Mouse (Mus musculus) thymus, adult 2 months (tissue): ENCODE measurements at regions not wholly inside any gene's neighbourhood (a gene's known extent, or its start where the extent isn't known, plus 50 kb on each side); places are given as distances from the start of the nearest gene placed in this dataset.

Source experiments
- DNase-seq: peaks from one replicate; pipeline ENCODE4 v3.0.0; 2021
- H3K27ac ChIP-seq: fragments of 200-500 bp; 2 replicates; pipeline ENCODE4 v1.5.1; 2012; ENCODE audit warnings: low read length, control low read depth; ENCODE audit not compliant: control insufficient read depth, insufficient read depth
- H3K27me3 ChIP-seq: fragments of 200-500 bp; 2 replicates; pipeline ENCODE4 v1.6.1; 2012; ENCODE audit warnings: mild to moderate bottlenecking, low read length, moderate library complexity, mixed read lengths; ENCODE audit not compliant: control insufficient read depth, insufficient read depth
- H3K36me3 ChIP-seq: fragments of 200-500 bp; 2 replicates; pipeline ENCODE4 v1.6.1; 2012; ENCODE audit warnings: mild to moderate bottlenecking, low read length, moderate library complexity; ENCODE audit not compliant: control insufficient read depth, insufficient read depth
- H3K4me1 ChIP-seq: fragments of 200-500 bp; replicated peaks from 2 replicates; pipeline ENCODE4 v1.6.1; 2012; ENCODE audit warnings: low read length; ENCODE audit not compliant: control insufficient read depth, insufficient read depth
- H3K4me3 ChIP-seq: fragments of 200-500 bp; 2 replicates; pipeline ENCODE4 v1.5.1; 2012; ENCODE audit warnings: mild to moderate bottlenecking, low read length, control low read depth, moderate library complexity; ENCODE audit not compliant: control insufficient read depth, insufficient read depth
- CTCF ChIP-seq: fragments of 200-500 bp; IDR thresholded peaks from 2 replicates; pipeline ENCODE4 v1.5.1; 2012; ENCODE audit warnings: mild to moderate bottlenecking, control low read depth, low read length, moderate library complexity, borderline replicate concordance; ENCODE audit not compliant: control insufficient read depth, poor library complexity, insufficient read depth; ENCODE audit errors: extremely low read depth
- POLR2A ChIP-seq: fragments of 200-500 bp; IDR thresholded peaks from 2 replicates; pipeline ENCODE4 v1.6.1; 2012; ENCODE audit warnings: mild to moderate bottlenecking, low read length, control low read depth, moderate library complexity; ENCODE audit not compliant: control insufficient read depth, poor library complexity, insufficient read depth; ENCODE audit errors: extremely low read depth
- WGBS: fragments of 180-500 bp; shearing (Covaris S2); methylation state at CpG from one replicate; pipeline ENCODE4 v1.1.7; 2018; 5-methylcytosine and 5-hydroxymethylcytosine counted together

DNA sequence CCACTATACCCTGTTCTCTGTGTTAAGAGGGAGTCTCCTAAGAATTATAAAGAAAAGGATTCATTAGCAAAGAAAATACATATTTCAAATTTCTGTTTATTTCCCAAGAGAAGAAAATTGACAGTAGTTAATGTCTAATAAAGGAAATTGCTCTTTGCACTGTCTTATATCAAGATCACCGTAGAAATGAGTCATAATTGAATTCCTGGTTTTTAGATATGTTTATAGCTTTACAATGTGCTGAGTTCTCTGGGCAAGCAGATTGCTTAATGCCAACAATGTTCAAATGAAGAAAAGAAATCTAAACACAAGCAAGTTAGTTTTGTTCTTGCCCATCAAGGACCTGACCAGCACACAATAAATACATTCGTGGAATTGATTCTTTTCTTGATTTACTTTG, 350.1 kb upstream of the Cited2 start:
- DNase-seq, result no peak
- Histone ChIP-seq H3K36me3 (no peaks in the 10 kb centered on the region), H3K4me1 (no peaks in the 10 kb centered on the region), H3K4me3 (no peak overlapping the region), H3K27me3 (no peaks in the 10 kb centered on the region), H3K27ac (no peak overlapping the region)
- WGBS, result 94% methylated on average over 2 of the region's 2 CpGs
- TF ChIP-seq CTCF (no peak), POLR2A (no peak)

DNA sequence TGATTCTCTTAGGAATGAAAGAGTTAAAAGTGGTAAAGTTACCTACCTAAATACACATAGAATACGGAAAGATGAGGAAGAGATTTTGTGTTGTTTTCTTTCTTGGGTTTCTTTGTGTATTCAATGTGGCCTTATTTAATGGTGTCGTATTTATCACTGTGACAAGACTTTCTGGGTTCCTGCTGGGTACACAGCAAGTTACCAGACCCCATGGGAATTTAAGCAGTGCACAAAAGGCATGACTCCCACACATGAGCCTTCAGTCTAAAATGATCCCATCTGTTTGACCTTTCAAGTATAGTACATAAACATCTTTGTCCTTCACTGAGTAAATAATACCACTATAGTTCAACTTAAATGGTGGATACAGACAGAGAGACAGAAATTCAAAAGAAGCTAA, 349.0 kb upstream of the Cited2 start:
- 94% methylated on average over 2 of the region's 2 CpGs for WGBS
- no peak for DNase-seq
- no peaks in the 10 kb centered on the region for H3K36me3 ChIP-seq
- no peak overlapping the region for H3K4me3 ChIP-seq
- H3K4me1 ChIP-seq, result no peaks in the 10 kb centered on the region
- TF ChIP-seq POLR2A (no peak), CTCF (no peak)
- no peaks in the 10 kb centered on the region for H3K27me3 ChIP-seq
- no peak overlapping the region for H3K27ac ChIP-seq

DNA sequence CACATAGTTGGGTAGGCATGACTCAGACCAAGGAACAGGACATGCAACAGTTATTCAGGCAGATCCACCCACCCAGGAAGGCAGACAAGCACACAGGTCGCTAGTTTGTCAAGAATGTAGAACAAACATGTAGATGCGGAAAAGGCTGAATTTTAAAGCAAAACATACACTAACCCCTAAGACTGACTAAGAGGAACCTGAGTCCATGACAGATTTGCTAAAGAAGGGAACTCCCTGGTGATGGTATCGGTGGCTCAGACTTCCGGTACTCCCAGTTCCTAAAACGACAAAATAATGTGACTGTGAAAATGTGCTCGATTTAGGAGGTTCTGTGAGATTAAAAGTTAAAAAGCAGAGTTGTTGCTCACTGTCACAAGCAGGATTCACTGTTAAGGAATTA, 340.0 kb upstream of the Cited2 start:
- Histone ChIP-seq H3K36me3 (no peaks in the 10 kb centered on the region), H3K27me3 (no peaks in the 10 kb centered on the region), H3K4me1 (no peaks in the 10 kb centered on the region), H3K27ac (no peak overlapping the region), H3K4me3 (no peak overlapping the region)
- no peak for DNase-seq
- 73% methylated on average over 6 of the region's 6 CpGs for WGBS
- no peak for TF ChIP-seq POLR2A
- no peak for TF ChIP-seq CTCF

DNA sequence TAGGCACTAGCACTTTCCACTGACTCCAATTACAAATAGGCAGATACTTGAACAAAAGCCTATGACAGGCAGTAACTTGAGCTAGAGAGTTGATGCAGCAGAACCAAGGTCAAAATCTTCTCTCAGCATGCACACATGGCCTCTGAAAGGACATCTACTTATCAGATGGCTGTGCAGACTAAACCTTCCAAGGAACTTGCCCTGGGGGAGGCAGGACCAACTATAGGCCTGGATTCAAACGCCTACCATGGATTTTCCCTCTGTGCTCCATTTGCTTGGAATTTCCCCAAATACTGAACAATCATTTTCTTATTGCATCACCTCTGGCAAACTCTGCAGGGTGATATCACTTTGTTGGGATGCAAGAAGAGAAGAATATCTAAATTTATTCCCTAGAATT, 337.8 kb upstream of the Cited2 start:
- Histone ChIP-seq H3K4me1 (no peaks in the 10 kb centered on the region), H3K27me3 (no peaks in the 10 kb centered on the region), H3K4me3 (no peak overlapping the region), H3K27ac (no peak overlapping the region), H3K36me3 (no peaks in the 10 kb centered on the region)
- no peak for DNase-seq
- TF ChIP-seq CTCF (no peak), POLR2A (no peak)
- 93% methylated on average over 1 of the region's 1 CpGs for WGBS

DNA sequence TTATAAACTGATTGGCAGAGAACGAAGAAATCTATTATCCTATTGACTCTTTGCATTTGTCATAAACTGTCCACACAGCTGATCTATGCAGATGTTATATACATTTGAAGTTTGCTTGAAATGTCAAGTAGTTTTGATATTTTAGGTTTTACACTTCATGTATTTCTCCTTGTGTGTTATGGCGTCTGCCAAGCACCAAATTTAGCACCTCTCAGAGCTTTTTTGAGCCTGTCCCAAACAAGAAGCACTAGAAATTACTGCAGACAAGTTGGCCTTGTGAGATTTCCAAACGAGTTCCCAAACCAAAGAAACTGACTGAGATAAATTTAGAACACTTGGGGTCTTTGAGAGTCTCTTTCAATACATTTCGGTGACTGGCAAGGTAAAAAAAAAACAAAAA, 335.7 kb upstream of the Cited2 start:
- Histone ChIP-seq H3K36me3 (no peaks in the 10 kb centered on the region), H3K4me3 (no peak overlapping the region), H3K27me3 (no peaks in the 10 kb centered on the region), H3K4me1 (no peaks in the 10 kb centered on the region), H3K27ac (no peak overlapping the region)
- WGBS, result 93% methylated on average over 4 of the region's 4 CpGs
- no peak for TF ChIP-seq POLR2A
- no peak for DNase-seq

DNA sequence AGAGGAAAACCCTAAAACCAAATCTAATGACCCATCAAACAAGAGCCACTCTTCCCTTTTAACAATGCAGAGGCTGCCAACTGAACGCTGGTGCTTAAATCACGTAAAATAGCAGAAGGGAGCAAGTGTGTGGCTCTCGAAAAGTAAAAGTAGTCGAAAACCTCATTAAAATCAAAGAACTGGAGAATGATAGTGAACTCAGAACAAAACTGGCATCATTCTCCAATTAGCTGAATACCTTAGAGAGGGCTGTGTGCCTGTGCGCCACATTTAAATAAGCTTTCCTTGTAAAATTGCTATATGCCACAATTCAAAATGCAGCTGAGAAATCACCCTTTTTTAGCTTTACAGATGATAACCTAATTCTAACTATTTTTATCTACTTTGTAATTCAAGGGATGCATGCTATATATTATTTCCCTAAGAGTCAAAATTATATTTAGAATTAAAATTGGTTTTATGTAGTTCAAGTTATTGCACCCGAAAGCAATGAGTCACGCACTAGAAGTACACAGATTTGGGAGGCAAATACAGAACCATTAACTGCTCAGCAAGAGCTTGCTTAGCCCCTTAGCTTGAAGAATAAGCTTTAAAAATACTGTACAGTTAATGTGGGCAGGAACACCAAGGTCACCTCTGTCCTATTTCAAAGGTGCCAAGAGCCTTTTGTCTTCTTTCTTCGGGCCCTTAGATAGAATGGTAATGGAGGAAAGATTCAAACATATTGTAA, 327.4 kb upstream of the Cited2 start:
- H3K27me3 ChIP-seq, result no peaks in the 10 kb centered on the region
- no peaks in the 10 kb centered on the region for H3K36me3 ChIP-seq
- 95% methylated on average over 8 of the region's 8 CpGs for WGBS
- DNase-seq, result no peak
- H3K4me3 ChIP-seq, result no peak overlapping the region
- no peak overlapping the region for H3K27ac ChIP-seq
- no peak for TF ChIP-seq CTCF
- TF ChIP-seq POLR2A, result no peak
- H3K4me1 ChIP-seq, result no peaks in the 10 kb centered on the region

DNA sequence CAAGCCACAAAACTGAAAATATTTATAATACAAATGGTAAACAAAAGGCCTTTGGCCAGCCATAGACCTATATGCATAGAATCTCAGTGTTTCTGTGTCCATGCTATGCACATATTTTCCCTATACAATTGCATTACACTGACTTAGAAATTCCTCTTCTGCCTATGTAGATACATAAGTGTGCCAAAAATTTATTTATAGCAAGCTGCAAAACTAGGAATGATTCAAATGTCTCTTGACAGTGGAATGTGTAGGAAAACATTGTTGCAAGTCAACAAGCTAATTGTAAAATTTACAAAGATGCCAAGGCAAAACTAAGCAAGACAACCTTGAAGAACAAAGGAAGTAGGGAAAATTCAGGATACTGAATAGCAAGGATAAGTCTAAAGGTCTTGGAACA, 319.1 kb upstream of the Cited2 start:
- Histone ChIP-seq H3K36me3 (no peaks in the 10 kb centered on the region), H3K27me3 (no peaks in the 10 kb centered on the region), H3K4me1 (no peaks in the 10 kb centered on the region), H3K27ac (no peak overlapping the region), H3K4me3 (no peak overlapping the region)
- no peak for DNase-seq
- TF ChIP-seq CTCF (no peak), POLR2A (no peak)
